Mouse (Mus musculus) spleen, embryonic (tissue): ENCODE measurements at regions not wholly inside any gene's neighbourhood (a gene's known extent, or its start where the extent isn't known, plus 50 kb on each side); places are given as distances from the start of the nearest gene placed in this dataset.
"Not testable (repeated sequence)": the region's sequence is repeated elsewhere in the genome, so short reads cannot be mapped to it uniquely, and the experiment has no call there.

Source experiments
- CTCF ChIA-PET: fragments of 350-600 bp; sonication (Branson Sonifier 250); formaldehyde crosslinking; loops from one replicate; lab custom pipeline; 2022; lab: Charles Lee

DNA sequence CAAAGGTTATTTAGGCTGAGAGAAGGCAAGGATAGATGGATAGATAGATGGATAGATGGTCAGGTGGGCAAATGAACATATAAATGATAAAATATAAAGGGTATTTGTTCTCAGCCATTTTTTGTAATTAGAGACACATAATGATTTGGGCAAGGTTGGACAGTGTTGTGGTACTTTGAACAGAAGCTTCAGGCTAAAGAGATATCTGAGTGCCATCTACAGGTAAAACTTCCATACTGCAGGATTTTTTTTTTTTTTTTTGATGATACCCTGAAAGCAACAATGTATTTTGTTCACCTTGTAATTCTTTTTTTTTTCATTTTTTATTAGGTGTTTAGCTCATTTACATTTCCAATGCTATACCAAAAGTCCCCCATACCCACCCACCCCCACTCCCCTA, 110.1 kb upstream of the Trabd2b start:
- CTCF ChIA-PET: no interaction called here

DNA sequence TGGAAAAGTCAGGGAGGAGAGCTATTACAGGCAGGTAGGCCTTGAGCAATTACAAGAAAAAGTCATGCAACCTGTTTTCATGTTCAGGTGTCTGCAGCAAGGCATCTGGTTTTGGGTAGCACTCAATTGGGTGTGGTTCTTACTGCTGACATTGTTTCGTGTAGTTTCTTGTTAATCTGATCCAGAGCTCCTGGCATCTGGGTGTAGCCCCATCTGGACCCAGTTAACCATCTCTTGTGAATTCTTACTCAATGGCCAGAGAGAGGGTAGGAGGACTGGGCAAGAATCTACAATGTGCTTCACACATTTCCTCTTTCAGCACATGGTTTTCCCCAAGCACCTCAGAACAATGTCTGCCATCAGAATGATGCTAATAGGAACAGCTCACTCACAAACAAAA, 108.0 kb upstream of the Trabd2b start:
- CTCF ChIA-PET: not testable (repeated sequence)

DNA sequence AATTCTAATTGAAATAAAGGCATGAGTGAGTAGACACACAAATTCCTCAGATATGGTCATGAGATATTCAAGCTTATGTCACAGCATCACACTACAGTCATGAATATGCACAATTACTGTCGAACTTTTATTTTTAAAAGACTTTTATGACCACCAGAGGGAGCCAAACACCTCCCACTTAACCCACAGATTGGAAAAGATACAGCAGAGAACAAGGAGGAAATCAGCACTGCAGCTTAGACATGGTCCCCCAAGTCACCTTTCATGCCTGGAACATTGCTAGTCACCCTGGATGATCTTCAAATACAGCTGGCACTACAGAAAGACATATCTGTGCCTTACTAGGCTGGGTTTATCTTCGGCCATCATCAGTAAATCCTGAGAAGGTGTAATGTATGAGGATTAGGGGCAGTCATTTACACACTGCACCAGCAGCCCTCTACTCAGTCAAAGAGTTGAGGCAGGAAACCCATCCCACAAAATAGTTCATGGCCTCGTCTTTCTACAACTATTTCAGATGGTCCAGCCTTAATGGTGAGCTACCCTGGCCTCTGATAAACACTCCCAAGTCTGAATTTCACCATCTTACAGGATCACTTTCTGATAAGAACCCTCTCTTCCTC, 106.0 kb upstream of the Trabd2b start:
- CTCF ChIA-PET: no interaction called here

DNA sequence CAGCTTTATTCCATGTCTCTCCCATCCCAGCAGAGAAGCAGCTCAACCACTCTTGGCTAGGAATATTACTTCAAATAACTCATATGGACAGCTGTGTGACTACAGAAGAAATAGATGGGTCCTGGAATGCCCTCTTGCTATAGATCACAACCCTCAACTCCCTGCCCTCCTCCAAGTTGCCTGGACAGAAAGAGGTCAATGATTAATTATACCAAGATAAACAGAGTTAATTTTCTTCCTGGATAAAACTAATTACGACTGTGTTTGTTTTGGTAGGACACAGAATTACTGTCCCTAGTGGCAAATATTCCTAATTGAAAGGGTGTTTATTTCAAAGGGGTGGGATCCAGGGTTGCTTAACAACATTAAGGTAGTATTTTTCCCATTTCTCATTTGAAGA, 101.9 kb upstream of the Trabd2b start:
- CTCF ChIA-PET: no interaction called here

DNA sequence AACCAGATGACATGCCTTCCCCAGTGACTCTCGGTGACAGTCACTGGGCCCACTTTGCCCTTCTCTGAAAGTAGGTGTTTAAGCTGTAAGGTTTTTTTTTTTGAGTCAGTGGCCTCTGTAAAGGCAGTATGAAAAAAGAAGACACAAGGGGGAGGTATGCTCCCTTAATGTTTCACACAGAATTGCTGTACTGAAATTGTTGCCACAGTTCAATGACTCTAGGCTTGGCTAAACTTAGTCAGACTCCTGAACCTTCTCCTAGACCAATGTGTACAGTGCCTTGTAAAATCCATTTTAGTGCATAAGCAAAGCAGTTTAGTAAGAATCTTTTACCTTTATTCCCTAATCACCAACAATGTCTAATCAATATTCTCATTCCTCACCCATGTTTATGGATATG, 99.0 kb upstream of the Trabd2b start:
- CTCF ChIA-PET: no interaction called here

DNA sequence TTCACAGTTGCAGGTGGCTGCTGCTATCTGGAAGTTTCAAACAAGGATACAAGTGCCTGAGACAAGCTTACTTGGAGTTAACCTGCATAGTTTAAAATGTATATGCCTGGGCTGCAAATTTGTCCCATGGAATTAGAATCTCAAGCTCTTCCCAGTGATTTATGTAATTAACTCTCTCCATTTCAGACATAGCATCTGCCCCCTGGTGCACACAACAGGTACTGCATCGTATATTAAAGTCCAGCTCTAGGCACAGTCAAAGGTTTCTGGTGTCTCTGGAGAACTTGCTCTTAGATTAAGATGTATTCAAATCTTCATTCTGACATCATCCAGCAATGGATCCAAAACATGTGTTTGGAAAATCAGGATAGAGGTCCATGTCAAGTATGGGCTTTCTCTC, 98.0 kb upstream of the Trabd2b start:
- CTCF ChIA-PET: no interaction called here

DNA sequence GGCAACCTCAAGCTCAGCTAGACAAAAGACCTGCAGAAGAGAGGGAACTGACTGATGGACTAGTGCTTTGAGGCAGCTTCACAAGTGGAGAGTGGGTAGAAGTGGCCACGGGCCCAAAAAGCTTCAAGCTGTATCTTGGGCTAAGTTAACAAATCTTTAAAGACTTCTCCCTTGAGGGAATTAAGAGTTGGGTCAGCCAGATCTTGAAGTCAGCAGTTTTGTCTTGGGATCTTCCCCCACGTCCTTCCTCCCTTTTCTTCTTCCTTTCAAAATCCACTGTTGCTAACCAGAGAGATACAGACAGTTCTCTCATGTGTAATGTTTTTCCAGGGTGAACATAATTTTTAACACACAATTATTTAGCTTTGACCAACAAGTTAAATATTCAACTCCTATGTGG, 91.5 kb upstream of the Trabd2b start:
- CTCF ChIA-PET: no interaction called here

DNA sequence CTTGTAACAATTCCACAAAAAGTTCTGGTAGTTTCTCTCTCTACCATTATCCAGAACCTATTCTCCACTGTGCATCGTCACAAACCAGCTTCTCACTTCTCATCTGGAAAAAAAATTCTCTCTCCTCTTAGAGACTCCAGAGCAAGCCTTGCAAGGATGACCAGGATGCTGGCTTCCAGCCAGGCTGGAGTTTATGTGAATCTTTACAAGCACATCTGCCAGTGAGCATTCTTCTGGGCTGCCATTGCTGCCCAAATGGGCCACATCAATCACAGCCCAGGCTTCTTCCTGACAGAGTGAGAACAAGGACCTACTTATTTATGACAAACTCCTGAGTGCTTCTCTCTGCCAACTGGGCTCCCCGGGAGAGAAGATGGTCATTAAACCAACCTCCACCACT, 91.0 kb upstream of the Trabd2b start:
- CTCF ChIA-PET: no interaction called here

DNA sequence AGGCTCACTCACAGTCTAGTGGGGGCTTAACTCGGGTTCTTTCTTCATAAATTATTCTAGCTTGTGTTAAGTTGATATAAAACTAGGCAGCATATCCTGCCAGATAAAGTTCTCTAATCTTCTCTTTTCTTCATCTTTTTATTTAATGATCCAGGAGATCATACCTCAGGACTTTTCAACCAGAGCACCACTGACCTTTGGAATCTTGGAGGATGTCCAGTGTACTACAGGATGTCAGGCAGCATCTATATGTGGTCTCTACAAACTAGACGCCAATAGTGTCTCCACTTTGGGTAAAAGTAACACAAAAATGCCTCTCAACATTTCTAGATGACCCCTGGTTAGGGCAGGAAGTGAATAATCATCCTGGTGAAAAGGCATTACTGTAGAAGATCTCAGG, 89.4 kb upstream of the Trabd2b start:
- CTCF ChIA-PET: no interaction called here

DNA sequence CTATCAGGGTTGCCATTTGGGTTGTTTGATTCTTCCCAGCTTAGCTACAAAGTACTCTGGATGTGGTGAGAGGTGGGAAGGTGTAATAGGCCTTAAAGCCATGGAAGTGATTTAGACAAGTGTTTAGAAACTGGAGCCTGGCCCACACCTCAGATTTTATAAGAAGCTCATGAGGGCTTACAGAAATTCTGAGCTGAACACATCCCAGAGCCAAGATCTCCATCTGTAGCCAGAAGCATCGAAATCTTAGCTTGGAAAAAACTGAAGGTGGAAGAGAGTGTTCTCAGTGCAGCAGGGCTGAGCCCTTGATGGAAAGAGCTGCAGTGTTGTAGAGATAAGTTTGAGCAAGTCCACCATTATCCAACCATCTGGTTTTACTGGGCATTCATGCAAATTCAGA, 86.4 kb upstream of the Trabd2b start:
- CTCF ChIA-PET: no interaction called here

DNA sequence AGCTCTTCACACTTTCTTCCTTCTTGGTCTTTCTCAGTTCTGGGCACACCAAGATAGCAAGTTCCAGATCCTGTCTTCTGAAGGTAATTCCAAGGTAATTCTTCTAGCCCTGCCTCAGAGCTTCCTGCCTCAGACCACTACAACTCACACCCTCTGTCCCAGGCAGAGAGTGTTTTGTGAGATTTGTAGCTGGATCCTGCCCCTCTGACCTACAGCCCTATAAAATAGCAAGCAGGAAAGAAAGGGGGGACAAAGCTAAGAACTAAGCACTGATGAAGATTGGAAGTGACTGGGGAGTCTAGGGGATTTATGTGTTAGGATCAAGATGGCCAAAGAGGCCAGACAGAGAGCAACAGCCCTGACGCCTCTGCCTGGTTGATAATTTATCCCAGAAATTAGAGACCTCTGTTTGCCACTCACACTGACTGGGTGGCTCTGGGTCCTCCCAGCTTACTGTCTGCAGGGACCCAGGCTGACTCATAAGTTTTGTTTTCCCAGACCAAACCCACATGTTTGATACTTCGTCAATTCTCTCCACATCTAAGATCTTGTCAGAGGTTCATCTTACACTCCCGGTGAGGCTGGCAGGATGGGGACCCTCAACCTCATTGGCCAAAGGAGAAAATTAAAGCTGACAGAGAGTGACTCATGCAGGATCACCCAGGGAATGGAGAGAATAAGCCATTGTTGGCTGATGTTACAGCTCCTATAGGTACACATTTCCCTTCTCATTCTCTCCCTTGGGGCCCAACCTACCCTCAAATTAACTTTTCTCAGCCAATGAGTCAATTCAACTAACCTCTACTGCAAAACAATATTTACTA, 84.8 kb upstream of the Trabd2b start:
- CTCF ChIA-PET: no interaction called here

DNA sequence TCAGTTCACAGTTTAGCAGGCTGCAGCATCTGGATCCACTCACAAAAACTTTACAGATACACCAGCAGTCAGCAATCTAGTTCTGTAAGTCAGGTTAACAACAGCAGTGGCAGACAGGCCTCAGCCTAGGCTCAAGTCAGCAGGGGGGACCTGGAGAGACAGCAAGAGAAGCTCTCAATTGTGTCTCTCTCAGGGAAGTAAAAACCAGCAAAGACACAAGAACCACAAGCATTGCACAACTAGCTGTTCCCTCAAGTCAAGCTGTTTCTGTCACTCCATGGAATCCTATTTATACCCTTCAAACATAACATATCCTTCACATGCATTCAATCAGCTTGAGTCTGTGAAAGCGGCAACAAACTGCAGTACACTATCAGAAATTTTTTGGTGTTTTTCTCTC, 76.5 kb upstream of the Trabd2b start:
- CTCF ChIA-PET: no interaction called here

DNA sequence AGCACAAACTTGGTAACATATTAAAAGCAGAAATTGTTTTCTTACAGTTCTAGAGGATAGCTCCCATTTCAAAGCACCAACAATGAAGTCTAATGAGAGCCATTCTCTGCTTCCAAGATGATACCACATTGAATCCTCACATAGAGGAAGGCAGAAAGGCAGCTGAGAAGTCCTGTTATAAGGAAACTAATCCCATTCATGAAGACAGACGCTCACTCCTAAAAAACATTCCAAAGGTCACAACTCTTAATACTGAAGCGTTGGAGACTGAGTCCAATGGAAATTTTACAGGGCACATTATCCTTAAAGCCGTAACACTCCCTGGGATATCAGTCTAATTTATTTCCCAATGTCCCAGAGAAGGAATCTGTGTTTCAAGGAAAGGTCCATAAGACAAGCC, 75.4 kb upstream of the Trabd2b start:
- CTCF ChIA-PET: no interaction called here

DNA sequence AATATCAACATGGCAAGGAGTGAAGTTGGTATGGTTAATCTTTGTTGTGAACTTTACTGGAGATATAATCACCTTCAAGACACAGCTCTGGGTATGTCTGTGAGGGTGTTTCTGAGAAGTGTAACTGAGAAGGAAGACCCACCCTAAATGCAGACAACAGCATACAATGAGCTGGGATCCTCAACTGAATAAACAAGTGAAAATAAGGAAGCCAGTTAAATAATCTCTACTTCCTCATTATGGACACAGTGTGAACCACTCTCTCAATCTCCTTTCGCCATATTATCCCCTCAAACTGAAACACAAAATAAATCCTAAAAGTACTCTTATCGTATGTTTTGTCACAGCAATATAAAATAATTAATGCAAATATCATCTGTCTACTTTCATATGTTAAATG, 71.7 kb upstream of the Trabd2b start:
- CTCF ChIA-PET: no interaction called here

DNA sequence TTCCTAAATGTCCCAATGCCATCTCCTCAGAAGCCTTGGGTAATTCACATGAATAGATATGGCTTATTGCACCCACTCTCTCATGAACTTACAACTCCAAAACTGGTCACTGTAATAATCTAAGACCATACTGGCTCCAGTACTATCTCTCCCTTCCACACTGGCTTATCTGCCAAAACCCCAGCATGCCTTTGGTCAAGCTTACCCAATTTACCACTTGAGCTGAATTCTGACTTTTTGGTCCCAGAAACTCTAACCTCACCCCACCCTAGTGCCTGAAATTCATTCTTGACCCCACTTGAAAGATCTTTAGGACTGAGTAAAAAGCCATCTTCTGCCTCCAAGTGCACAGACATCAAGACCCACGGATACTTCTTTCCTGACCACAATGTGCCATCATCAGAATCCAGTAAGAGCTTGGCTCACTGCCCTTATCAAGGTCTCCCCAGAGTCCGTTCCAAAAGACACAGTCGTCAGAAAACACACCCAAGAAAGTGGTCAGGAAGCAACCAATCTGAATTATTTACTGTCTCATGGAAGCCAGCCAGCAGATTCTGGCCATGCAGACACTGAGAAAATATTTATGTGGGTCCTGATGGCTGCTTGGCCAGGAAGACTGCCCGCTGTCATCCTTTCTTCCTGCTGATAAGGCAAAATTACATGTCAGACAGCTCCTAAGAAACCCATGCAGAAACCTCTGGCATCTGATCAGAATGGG, 70.3 kb upstream of the Trabd2b start:
- CTCF ChIA-PET: no interaction called here

DNA sequence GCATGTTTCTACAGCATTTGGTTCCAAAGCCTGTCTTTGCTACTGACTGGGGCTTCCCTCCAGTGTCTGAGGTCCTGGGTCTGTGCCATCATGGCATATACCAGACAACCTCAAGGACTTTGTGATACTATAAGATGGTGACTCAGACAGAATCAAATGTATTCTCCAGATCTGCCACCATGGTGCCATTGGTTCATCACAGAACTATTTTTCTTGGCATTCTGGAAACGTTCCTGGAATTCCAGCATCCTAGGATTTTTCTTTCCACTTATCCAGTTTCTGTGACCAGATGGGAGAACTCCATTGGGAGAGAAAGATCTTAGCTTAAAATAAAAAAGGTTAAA, 69.8 kb upstream of the Trabd2b start:
- CTCF ChIA-PET: no interaction called here

DNA sequence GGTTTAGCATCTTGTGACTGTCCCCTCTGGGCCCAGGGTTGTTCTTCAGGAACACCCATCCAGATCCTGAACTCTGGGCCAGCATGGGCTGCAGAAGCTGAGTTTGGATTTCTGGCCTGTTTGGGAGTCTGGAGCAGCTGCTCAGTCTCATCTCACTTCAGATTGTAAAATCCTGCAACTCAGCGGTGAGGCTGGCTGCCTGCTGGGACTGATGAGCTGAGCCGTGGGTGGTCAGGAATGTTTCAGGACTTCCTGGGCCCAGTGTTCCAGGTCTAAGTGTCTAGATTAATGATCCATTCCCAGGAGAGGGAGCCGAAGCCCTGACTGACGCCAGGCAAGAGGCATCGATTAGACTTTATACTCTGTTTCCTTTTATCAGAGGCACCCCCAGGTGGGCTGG, 66.7 kb upstream of the Trabd2b start:
- CTCF ChIA-PET: no interaction called here

DNA sequence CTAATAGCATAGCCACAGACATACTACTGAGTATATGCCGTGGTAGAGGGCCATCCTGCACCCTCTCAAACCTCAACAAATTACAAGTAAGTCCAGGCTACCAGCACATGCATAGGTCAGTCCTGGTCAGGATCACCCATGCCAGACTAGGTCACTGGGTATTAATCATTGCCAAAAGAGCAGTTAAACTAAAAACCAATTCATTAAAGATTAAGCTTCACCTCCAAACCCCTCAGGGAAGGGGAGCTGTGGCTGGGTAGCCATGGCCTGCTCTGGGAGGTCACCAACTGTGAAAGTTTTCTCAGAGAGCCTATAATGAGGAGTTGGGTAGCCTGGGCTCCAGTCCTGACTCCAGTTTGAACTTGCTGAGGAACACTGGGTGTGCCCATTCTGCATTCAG, 61.4 kb upstream of the Trabd2b start:
- CTCF ChIA-PET: no interaction called here

DNA sequence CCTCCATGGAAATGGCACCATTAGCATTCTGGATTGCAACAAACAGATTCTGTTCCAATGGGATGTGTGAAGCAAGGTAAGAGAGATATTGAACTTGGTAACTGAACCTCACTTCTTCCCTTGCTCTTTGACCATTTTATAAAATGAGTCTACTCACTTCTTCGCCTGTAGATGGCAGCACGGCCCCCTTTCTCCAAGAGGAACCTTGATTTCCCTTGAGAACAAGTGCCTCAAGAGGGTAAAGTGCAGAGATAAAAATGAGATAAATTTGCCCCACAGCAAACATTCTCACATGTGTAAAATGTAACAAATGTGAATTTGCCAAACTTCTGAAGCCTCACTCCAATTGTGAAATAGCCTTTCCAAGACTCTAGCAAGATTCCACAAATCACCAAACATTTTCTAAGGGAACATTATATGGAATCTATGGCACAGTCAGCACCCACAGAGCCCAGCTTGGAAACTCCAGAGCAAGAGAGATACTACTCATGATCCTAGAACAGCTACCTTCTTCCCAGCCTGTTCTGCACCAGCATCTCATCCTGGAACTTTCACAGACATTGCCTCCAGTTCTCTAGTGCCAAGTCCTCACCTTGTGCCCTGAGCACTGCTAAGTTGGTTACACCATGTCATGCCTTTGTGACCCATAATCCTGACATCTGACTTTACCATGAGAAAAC, 60.3 kb upstream of the Trabd2b start:
- CTCF ChIA-PET: no interaction called here

DNA sequence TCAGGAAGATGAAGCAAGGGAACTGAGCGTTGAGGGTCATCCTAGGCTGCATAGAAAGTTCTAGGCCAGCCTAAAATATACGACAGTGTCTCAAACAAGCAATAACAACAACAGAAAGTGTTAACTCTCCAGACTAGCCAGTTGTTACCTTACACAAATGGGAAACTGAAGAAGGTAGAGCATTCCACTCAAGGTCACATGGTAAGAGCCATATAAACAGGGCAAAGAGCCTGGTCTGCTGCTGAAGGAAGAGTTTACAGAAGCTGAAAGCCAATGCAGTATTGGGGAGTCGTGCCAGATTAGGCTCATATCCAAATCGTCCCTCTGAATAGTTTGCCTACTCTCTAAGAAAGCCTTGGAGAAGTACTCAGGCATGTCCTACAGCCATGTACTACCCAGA, 59.6 kb upstream of the Trabd2b start:
- CTCF ChIA-PET: no interaction called here

DNA sequence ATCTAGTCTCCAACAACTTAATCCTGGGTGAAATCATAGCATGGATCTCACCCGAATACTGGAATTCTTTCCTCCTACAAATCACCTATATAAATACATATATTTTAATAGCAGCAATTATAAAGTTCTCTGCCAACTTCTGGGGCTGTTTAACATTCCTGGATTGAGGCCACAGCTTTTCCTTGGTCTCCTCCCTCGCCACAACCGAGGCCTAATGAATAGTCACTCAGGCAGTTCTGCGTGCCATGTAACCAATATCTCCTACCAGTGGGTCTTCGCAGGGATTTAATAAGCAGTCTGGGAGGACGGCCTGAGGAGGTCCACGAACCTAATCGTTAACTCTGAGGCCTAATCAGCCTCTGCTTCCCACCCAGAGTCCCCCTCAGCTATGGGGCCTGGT, 56.9 kb upstream of the Trabd2b start:
- CTCF ChIA-PET: no interaction called here

DNA sequence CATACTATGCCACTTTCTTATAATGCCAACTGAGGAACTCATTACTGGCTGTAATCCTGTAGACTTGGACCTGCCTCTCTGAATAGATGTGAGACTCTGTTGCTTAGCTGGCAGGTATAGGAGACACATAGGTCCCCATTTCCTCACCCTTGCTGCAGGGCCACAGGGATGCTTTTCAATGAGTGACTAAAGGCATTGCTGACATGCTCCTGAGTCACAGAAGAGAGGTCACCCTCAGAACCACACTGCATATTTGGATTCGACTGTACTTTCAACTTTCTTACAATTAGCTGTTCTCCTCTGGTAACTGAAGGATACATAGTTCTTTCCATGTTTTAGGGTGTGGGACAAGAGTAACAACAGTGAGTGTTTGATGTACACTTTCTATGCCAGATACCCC, 55.2 kb upstream of the Trabd2b start:
- CTCF ChIA-PET: interaction anchor here (0.7 kb wide), 1 partner anchor 509 kb away, joined by 3 read pairs; no protein-coding TSS in a partner anchor

DNA sequence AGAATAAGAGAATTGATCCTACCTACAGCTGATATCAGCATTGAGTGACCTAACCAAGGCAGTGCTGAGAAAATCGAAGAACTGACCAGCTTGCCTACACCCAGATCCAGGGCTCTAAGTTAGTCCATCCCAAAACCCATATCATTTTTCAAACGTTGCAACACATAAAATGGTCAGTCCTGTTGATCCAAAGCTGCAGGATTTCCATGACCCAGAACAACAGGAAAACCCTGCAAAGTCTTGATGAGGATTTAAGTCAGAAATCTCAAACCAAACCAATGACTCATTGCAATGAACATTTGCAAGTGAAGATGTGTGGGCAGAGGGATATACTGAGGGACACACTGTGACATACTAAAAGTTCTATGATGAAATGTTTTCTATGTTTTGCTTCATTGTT, 53.5 kb upstream of the Trabd2b start:
- CTCF ChIA-PET: no interaction called here
